Mouse (Mus musculus): Measurements from ENCODE around the gene Rbm47. TPM values are rescaled to one million over a fixed set of nuclear protein-coding genes. Genes with fewer than 3 reads are reported as not detected.

Gene Rbm47
- polyA plus RNA-seq, 1 experiment from 2014 or later: 105 TPM

DNA sequence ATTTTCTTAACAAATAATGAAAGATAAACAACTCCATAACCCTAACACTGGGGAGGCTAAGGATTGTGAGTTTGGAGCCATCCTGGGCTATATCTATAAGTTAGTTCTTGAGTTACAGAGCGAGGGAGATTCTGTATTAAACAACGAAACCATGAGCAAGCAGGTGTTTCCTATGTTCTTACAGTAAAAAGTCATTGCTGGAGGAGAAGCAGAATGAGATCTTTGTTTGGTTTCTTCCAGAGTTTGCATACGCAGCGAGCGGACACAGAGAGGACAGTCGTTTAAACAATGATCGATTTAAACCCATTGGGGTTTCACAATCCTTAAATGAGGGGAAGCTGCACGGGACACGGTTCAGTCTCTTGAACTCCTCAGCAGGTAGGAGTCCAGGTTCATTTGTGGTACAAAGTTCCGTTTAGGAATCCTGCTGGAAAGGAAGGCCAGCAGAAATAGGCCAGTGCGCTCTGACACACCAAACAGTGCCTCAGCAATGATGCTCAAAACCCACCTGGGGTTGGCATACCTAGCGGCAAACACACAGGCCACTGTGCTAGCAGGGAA is 99.2 kb downstream of the Rbm47 start:
- Histone ChIP-seq H3K9ac (ENCODE audit: low read depth, low read length) (no peak overlapping the region), H3K27me3 (ENCODE audit: insufficient read depth, low read length) (no peaks in the 10 kb centered on the region), H3K9me3 (replicated peaks; ENCODE audit: low read length) (no peaks in the 10 kb centered on the region), H3K27ac (no peak overlapping the region), H3K4me3 (replicated peaks; ENCODE audit: low read depth, low read length) (no peak overlapping the region), H3K4me1 (replicated peaks; ENCODE audit: insufficient read depth, low read length) (peaks cover 18% of the 10 kb centered on the region), H3K4me2 (ENCODE audit: low read length) (no peak overlapping the region), H3K36me3 (ENCODE audit: insufficient read depth, low read length) (no peaks in the 10 kb centered on the region)
- ATAC-seq (replicated peaks; ENCODE audit: low FRiP score, low read depth) (no peak), DNase-seq (ENCODE audit: low spot score) (no peak)
- WGBS: 83% methylated on average over 12 of the region's 12 CpGs
- no peak for TF ChIP-seq CTCF (IDR thresholded peaks at IDR 0.05; ENCODE audit: low read depth)

DNA sequence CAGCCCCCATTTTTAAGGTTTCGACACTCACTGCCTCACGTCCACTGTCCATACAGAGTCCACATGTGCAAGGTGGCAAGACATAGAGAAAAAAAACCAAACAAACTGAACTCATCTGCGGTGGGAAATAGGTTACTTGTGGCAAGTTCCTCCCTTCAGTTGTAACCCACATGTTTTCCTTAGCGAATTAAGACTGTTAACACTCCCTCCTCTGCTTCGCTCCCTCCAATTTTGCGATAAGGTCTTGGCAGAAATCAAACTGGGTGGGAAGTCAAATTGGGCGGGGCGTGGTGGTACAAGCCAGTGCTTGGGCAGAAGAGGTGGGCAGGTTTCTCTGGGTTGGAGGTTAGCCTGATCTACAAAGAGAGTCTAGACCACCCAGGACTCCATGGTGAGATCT is 101.2 kb downstream of the Rbm47 start:
- H3K4me3 ChIP-seq (replicated peaks; ENCODE audit: low read depth, low read length): no peak overlapping the region
- no peaks in the 10 kb centered on the region for H3K27me3 ChIP-seq (ENCODE audit: insufficient read depth, low read length)
- no peaks in the 10 kb centered on the region for H3K9me3 ChIP-seq (replicated peaks; ENCODE audit: low read length)
- H3K4me2 ChIP-seq (ENCODE audit: low read length): no peak overlapping the region
- H3K27ac ChIP-seq: no peak overlapping the region
- WGBS: 81% methylated on average over 8 of the region's 8 CpGs
- TF ChIP-seq CTCF (IDR thresholded peaks at IDR 0.05; ENCODE audit: low read depth): no peak
- ATAC-seq (replicated peaks; ENCODE audit: low FRiP score, low read depth): no peak
- DNase-seq (ENCODE audit: low spot score): no peak
- no peak overlapping the region for H3K9ac ChIP-seq (ENCODE audit: low read depth, low read length)
- H3K4me1 ChIP-seq (replicated peaks; ENCODE audit: insufficient read depth, low read length): peaks cover 16% of the 10 kb centered on the region
- no peaks in the 10 kb centered on the region for H3K36me3 ChIP-seq (ENCODE audit: insufficient read depth, low read length)

DNA sequence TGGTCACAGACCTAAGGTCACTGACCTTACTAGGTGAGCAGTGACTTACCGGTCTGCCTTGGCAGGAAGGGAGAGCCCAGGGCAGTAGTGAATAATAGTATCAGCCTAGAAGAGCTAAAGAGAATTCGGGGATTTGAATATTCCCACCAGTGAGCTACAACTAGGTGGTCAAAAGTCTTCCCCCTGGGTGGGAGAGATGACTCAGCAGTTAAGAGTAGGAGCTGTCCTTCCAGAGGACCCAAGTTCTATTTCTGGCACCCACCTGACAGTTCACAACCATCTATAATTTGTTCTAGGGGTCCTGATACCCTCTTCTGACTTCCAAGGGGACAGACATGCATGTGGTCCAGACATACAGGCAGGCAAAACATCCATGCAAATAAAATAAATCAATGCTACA is 102.6 kb downstream of the Rbm47 start:
- peaks cover 10% of the 10 kb centered on the region for H3K4me1 ChIP-seq (replicated peaks; ENCODE audit: insufficient read depth, low read length)
- peak overlapping the region; percentile 81 for H3K4me2 ChIP-seq (ENCODE audit: low read length)
- H3K27me3 ChIP-seq (ENCODE audit: insufficient read depth, low read length): no peaks in the 10 kb centered on the region
- no peak for TF ChIP-seq CTCF (IDR thresholded peaks at IDR 0.05; ENCODE audit: low read depth)
- peak overlapping the region; percentile 64 for H3K27ac ChIP-seq
- H3K9ac ChIP-seq (ENCODE audit: low read depth, low read length): no peak overlapping the region
- no peaks in the 10 kb centered on the region for H3K9me3 ChIP-seq (replicated peaks; ENCODE audit: low read length)
- 41% methylated on average over 2 of the region's 2 CpGs for WGBS
- no peak for ATAC-seq (replicated peaks; ENCODE audit: low FRiP score, low read depth)
- DNase-seq (ENCODE audit: low spot score): no peak
- H3K36me3 ChIP-seq (ENCODE audit: insufficient read depth, low read length): no peaks in the 10 kb centered on the region
- H3K4me3 ChIP-seq (replicated peaks; ENCODE audit: low read depth, low read length): no peak overlapping the region; the same call in 1 of the 2 replicates

DNA sequence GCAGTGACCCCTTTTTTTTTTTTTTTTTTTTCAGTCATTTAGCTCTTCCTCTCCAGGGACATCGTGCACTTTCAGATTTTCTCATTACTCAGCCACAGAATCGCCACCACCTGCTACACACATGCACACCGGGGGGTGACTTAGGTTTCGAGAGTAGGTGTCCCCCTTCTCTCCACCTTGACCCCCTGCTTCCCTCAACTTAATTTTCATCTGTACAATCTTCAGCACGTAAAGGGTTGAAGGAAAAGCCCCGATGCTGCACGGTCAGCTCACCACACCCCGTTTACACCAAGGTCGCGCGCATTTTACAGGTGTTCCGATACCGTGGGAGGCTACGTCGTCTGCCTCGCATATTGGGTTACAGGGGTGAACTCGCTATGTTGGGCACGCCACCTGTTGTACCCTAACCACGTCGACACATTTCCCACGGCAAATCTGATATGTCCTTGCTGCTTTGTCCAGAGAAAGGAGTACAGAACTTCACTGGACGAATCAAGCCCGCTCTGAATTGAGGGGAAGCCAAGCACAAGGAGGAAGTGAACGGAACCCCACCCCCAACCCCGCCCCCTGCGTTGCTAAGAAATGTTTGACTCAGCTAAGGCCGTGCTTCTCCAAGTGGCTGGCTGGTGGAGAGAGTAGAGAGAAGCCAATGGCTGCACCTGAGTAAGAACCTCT is 103.3 kb downstream of the Rbm47 start:
- 3% methylated on average over 27 of the region's 27 CpGs for WGBS
- Histone ChIP-seq H3K4me3 (replicated peaks; ENCODE audit: low read depth, low read length) (peak overlapping the region; percentile 38), H3K4me1 (replicated peaks; ENCODE audit: insufficient read depth, low read length) (peaks cover 10% of the 10 kb centered on the region), H3K4me2 (ENCODE audit: low read length) (peak overlapping the region; percentile 81), H3K36me3 (ENCODE audit: insufficient read depth, low read length) (no peaks in the 10 kb centered on the region), H3K9ac (ENCODE audit: low read depth, low read length) (peak overlapping the region; percentile 47; the same call in 1 of the 2 replicates), H3K9me3 (replicated peaks; ENCODE audit: low read length) (no peaks in the 10 kb centered on the region), H3K27me3 (ENCODE audit: insufficient read depth, low read length) (no peaks in the 10 kb centered on the region), H3K27ac (peak overlapping the region; percentile 64)
- ATAC-seq (replicated peaks; ENCODE audit: low FRiP score, low read depth) (peak; percentile 82), DNase-seq (ENCODE audit: low spot score) (peak; percentile 76)
- no peak for TF ChIP-seq CTCF (IDR thresholded peaks at IDR 0.05; ENCODE audit: low read depth)

DNA sequence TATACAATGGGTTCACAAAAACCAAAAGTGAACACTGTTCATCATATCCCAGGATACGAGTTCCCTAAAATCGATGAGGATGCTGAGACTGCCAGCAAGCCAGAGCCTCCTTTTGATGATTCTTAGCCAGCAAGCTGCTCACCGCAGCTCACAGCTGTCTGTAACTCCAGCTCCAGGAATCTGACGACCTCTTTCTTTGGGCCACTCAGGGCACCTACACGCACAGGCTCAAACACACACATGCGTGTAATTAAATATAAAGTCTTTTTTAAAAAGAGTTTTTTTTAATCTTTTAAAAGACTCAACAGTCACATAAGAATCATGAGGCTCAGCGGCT is 103.8 kb downstream of the Rbm47 start:
- Histone ChIP-seq H3K4me2 (ENCODE audit: low read length) (peak overlapping the region; percentile 81), H3K27me3 (ENCODE audit: insufficient read depth, low read length) (no peaks in the 10 kb centered on the region), H3K4me3 (replicated peaks; ENCODE audit: low read depth, low read length) (peak overlapping the region; percentile 38), H3K27ac (no peak overlapping the region), H3K36me3 (ENCODE audit: insufficient read depth, low read length) (no peaks in the 10 kb centered on the region), H3K9ac (ENCODE audit: low read depth, low read length) (peak overlapping the region; percentile 47; the same call in 1 of the 2 replicates), H3K9me3 (replicated peaks; ENCODE audit: low read length) (no peaks in the 10 kb centered on the region), H3K4me1 (replicated peaks; ENCODE audit: insufficient read depth, low read length) (peaks cover 10% of the 10 kb centered on the region)
- ATAC-seq (replicated peaks; ENCODE audit: low FRiP score, low read depth) (no peak), DNase-seq (ENCODE audit: low spot score) (no peak)
- 30% methylated on average over 7 of the region's 7 CpGs for WGBS
- no peak for TF ChIP-seq CTCF (IDR thresholded peaks at IDR 0.05; ENCODE audit: low read depth)

DNA sequence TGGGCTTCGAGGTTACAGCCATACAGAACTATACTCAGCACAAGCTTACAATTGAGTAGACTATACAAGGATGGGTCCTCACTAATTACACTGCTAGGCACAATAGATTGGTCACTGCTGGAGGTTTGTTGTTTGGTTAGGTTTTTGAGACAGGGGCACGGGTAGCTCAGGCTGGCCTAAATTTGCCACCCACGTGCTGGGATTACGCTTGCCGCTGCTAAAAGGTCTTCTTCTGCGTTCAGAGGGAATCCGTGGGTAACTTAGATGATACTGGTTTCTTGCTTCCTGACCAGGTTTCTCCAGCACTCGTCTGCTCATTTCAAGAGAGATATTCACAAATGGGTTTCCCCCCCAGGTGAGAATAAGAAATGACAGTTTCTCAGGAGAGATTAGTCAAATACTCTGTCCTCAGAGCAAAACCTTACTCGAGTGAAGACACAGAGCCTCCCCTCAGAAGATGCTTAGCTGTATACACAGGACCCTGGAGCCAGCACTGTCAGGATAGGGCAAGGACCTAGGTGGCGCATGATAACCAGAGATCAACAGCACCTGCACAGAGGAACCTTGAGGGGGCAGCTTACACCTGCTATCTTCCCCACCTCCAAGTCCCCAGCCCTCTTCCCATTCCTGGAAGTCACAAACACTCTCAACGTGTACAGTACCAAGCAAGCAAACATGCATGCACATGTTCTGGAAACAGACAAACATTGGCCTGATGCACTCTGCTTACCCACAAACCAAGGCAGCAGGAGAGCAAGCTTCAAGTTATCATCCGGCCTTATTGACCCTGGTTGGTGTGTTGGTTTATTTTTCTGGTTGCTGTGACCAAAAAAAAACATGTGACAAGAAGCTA is 104.6 kb downstream of the Rbm47 start:
- no peak overlapping the region for H3K27ac ChIP-seq
- DNase-seq (ENCODE audit: low spot score) (no peak), ATAC-seq (replicated peaks; ENCODE audit: low FRiP score, low read depth) (no peak)
- peaks cover 10% of the 10 kb centered on the region for H3K4me1 ChIP-seq (replicated peaks; ENCODE audit: insufficient read depth, low read length)
- no peaks in the 10 kb centered on the region for H3K27me3 ChIP-seq (ENCODE audit: insufficient read depth, low read length)
- no peaks in the 10 kb centered on the region for H3K36me3 ChIP-seq (ENCODE audit: insufficient read depth, low read length)
- TF ChIP-seq CTCF (IDR thresholded peaks at IDR 0.05; ENCODE audit: low read depth): peak; percentile 21; the same call in 1 of the 2 replicates
- 79% methylated on average over 12 of the region's 12 CpGs for WGBS
- H3K4me3 ChIP-seq (replicated peaks; ENCODE audit: low read depth, low read length): no peak overlapping the region
- H3K9me3 ChIP-seq (replicated peaks; ENCODE audit: low read length): no peaks in the 10 kb centered on the region
- no peak overlapping the region for H3K4me2 ChIP-seq (ENCODE audit: low read length)
- no peak overlapping the region for H3K9ac ChIP-seq (ENCODE audit: low read depth, low read length)
